Mouse (Mus musculus): Measurements from ENCODE around the gene Zdhhc8.

Zdhhc8 gene

GRCm38 (mm10) chr16:18234671-18235388 is at the start of gene Zdhhc8:
Gene Zdhhc8 (minus strand): TSS chr16:18235136.
- peak; percentile 36 to 59 for DNase-seq (ENCODE audit: low spot score in 2 of 2)

GRCm38 (mm10) chr16:18275166-18275565 is 40.2 kb upstream of the Zdhhc8 start:
- no peak for DNase-seq (ENCODE audit: low spot score in 2 of 2)

GRCm38 (mm10) chr16:18268182-18268581 is 33.2 kb upstream of the Zdhhc8 start:
- peak in 1 of 2 experiments; percentile 51 for DNase-seq (ENCODE audit: low spot score in 2 of 2)

GRCm38 (mm10) chr16:18265024-18265423 is 30.1 kb upstream of the Zdhhc8 start:
- no peak for DNase-seq (ENCODE audit: low spot score in 2 of 2)

- DNase-seq (ENCODE audit: low spot score in 2 of 2) = no peak
Measured at GRCm38 (mm10) chr16:18258221-18258620, 23.3 kb upstream of the Zdhhc8 start, which contains the start of gene Gm49776. Gene Gm49776 (minus strand): TSS chr16:18258321.

GRCm38 (mm10) chr16:18253866-18254265 is 18.9 kb upstream of the Zdhhc8 start:
- no peak for DNase-seq (ENCODE audit: low spot score in 2 of 2)

- no peak for DNase-seq (ENCODE audit: low spot score in 2 of 2)
Measured at GRCm38 (mm10) chr16:18252736-18253135, 17.8 kb upstream of the Zdhhc8 start.

GRCm38 (mm10) chr16:18250828-18251790 is 16.2 kb upstream of the Zdhhc8 start:
- DNase-seq (ENCODE audit: low spot score in 2 of 2) = no peak

GRCm38 (mm10) chr16:18250231-18250630 is 15.3 kb upstream of the Zdhhc8 start:
- DNase-seq (ENCODE audit: low spot score in 2 of 2) = no peak

- DNase-seq (ENCODE audit: low spot score in 2 of 2) = peak in 1 of 2 experiments; percentile 45
Measured at GRCm38 (mm10) chr16:18249364-18249967, 14.5 kb upstream of the Zdhhc8 start.

- DNase-seq (ENCODE audit: low spot score in 2 of 2) = peak; percentile 96
Measured at GRCm38 (mm10) chr16:18248433-18249363, 13.8 kb upstream of the Zdhhc8 start, which contains the start of the genes Trmt2a and Ranbp1. Gene Trmt2a (plus strand): TSS chr16:18248679. Gene Ranbp1 (minus strand): TSS chr16:18248732.

- DNase-seq (ENCODE audit: low spot score in 2 of 2) = no peak
Measured at GRCm38 (mm10) chr16:18247521-18248399, 12.8 kb upstream of the Zdhhc8 start.

- DNase-seq (ENCODE audit: low spot score in 2 of 2) = no peak
Measured at GRCm38 (mm10) chr16:18241581-18241980, 6.6 kb upstream of the Zdhhc8 start.

- DNase-seq (ENCODE audit: low spot score in 2 of 2) = no peak
Measured at GRCm38 (mm10) chr16:18236676-18237501, 2.0 kb upstream of the Zdhhc8 start.

- DNase-seq (ENCODE audit: low spot score in 2 of 2) = peak; percentile 48 to 49
Measured at GRCm38 (mm10) chr16:18235389-18236065, 591 bp upstream of the Zdhhc8 start.

- DNase-seq (ENCODE audit: low spot score in 2 of 2) = peak; percentile 5 to 22
Measured at GRCm38 (mm10) chr16:18233919-18234670, 841 bp downstream of the Zdhhc8 start.

- peak; percentile 45 to 61 for DNase-seq (ENCODE audit: low spot score in 2 of 2)
Measured at GRCm38 (mm10) chr16:18233451-18233850, 1.5 kb downstream of the Zdhhc8 start.

- no peak for DNase-seq (ENCODE audit: low spot score in 2 of 2)
Measured at GRCm38 (mm10) chr16:18231451-18231850, 3.5 kb downstream of the Zdhhc8 start.

All from thymus, postnatal 10 days (tissue).